Mouse (Mus musculus): ENCODE measurements at regions not wholly inside any gene's neighbourhood (a gene's known extent, or its start where the extent isn't known, plus 50 kb on each side); places are given as distances from the start of the nearest gene placed in this dataset.

- TF ChIP-seq CTCF (IDR thresholded peaks at IDR 0.05; ENCODE audit: low read depth): no peak
- no peak for TF ChIP-seq EP300 (optimal IDR thresholded peaks at IDR 0.05)
Measured at GRCm38 (mm10) chr6:97684335-97684734, 67.0 kb upstream of the Frmd4b start.
